Mouse (Mus musculus): ENCODE results near the gene Gm20894. TPM values are rescaled to one million over a fixed set of nuclear protein-coding genes. Genes with fewer than 3 reads are reported as not detected.
"Not testable (repeated sequence)": the region's sequence is repeated elsewhere in the genome, so short reads cannot be mapped to it uniquely, and the experiment has no call there.

Gene Gm20894
- not detected in 2 replicates for polyA plus RNA-seq (2014; fragmentation: Nextera tagmentation; extraction: Ambion mirVana)

- not testable (repeated sequence) for H3K9me3 ChIP-seq (ENCODE audit: control insufficient read depth, low read length); H3K4me2 ChIP-seq (ENCODE audit: low read depth, severe bottlenecking); ATAC-seq (ENCODE audit: insufficient number of reproducible peaks, low FRiP score, low TSS enrichment, low read depth); H3K36me3 ChIP-seq (ENCODE audit: control insufficient read depth, insufficient read depth, low read length); H3K27ac ChIP-seq (replicated peaks; ENCODE audit: low read depth, low read length); H3K4me3 ChIP-seq (ENCODE audit: low read depth, low read length); H3K4me1 ChIP-seq (ENCODE audit: control insufficient read depth, insufficient read depth, low read length); H3K27me3 ChIP-seq (ENCODE audit: control insufficient read depth, insufficient read depth, low read length); H3K9ac ChIP-seq (ENCODE audit: low read length); DNase-seq (ENCODE audit: low spot score)
- no CpG with 5 or more reads among the region's 5 CpGs for WGBS
These were observed at the start of gene Gm20894 for GRCm38 (mm10) chrY:28271412-28271811. Gm20894 (minus strand) TSS chrY:28271512.

All from limb, embryonic 11.5 days (tissue).